Mouse (Mus musculus): ENCODE measurements around the gene Fancc. TPM values are rescaled to one million over a fixed set of nuclear protein-coding genes. Genes with fewer than 3 reads are reported as not detected.
"Not testable (repeated sequence)": the region's sequence is repeated elsewhere in the genome, so short reads cannot be mapped to it uniquely, and the experiment has no call there.

Gene Fancc
- total RNA-seq, 1 experiment from 2014 or later: 18.2 TPM

- no peak for DNase-seq
Measured at GRCm38 (mm10) chr13:63315777-63316176, 181.3 kb downstream of the Fancc start.

- DNase-seq: not testable (repeated sequence)
Measured at GRCm38 (mm10) chr13:63315111-63315510, 182.0 kb downstream of the Fancc start.

DNA sequence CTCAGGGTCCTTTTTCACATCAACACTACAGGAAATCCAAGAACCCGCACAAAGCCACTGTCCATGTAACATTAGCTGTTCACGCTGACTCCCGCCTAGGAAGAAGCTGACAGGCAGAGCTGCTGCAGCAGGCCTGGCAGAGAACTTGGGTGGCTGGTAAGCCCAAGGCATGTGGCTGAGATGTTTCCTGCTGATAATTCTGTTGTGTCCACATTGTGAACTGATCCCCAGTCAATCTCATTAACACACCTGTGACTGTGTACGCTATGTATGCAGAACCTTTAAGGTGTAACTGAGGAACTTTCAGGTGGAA is 182.5 kb downstream of the Fancc start:
- DNase-seq: no peak

GRCm38 (mm10) chr13:63313748-63314607 is 183.1 kb downstream of the Fancc start:
- no peak for DNase-seq

- peak; percentile 53 for DNase-seq
Measured at GRCm38 (mm10) chr13:63313247-63313646, 183.8 kb downstream of the Fancc start.

DNA sequence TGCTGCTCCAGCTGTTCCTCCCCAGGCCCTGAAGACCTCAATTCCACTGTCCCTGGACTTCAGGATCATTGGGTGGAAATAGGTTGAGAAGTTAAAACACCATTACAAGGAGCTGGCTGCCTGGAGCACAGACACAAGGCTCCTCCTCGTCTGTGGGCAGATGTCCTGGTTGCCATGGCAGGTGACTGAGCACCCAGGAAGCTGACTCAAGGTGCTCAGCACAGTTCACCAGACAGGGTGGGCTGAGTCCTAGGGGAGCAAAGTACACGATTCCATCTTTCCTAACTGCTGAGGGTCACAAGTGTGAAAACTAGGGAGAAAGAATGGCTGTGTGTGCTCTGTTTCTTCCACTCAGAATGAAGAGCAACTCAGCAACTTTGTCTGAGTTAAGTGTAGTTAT is 185.9 kb downstream of the Fancc start:
- DNase-seq: no peak

DNA sequence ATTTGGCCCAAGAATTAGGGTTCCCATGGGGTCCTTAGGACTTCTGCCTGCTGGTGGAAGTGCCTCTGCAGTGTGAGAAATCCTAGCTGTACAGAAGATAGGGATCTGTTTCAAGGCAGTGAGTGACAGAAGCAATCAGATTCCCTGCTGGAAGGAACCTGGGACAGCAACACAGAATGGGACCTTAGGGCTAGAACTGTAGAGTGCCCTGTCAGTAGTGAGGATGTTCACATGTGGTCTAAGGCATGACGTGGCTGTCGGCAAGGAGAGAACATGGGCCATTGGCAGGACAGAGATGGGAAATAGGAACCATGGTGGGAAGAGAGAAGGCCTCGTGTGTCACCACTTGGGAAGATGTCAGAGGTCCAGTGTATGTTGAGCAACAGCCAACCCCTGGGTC is 187.5 kb downstream of the Fancc start:
- DNase-seq: no peak

- DNase-seq: no peak
Measured at GRCm38 (mm10) chr13:63306768-63307167, 190.3 kb downstream of the Fancc start.

- DNase-seq: no peak
Measured at GRCm38 (mm10) chr13:63305160-63306011, 191.7 kb downstream of the Fancc start.

DNA sequence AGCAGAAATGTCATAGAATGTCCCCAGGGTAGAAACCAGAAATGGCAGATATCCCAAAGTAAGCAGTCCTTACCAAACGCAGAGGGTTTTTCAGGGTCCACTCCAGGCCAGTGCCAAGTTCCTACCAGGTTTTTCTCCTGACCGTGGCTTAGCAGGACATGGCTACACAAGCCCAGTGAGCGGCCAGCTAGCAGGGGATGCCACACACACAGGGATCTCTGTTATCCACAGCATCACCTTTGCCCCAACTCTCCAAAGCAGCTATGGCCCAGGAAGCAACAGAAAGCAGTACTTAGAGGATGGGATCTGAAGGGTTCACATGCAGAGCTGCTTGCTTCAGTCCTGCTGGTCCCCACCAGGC is 192.3 kb downstream of the Fancc start:
- no peak for DNase-seq

- no peak for DNase-seq
Measured at GRCm38 (mm10) chr13:63304124-63304792, 192.8 kb downstream of the Fancc start.

- DNase-seq: no peak
Measured at GRCm38 (mm10) chr13:63302381-63302780, 194.7 kb downstream of the Fancc start.

- DNase-seq: no peak
Measured at GRCm38 (mm10) chr13:63301764-63302209, 195.3 kb downstream of the Fancc start.

GRCm38 (mm10) chr13:63300929-63301328 is 196.1 kb downstream of the Fancc start:
- no peak for DNase-seq

DNA sequence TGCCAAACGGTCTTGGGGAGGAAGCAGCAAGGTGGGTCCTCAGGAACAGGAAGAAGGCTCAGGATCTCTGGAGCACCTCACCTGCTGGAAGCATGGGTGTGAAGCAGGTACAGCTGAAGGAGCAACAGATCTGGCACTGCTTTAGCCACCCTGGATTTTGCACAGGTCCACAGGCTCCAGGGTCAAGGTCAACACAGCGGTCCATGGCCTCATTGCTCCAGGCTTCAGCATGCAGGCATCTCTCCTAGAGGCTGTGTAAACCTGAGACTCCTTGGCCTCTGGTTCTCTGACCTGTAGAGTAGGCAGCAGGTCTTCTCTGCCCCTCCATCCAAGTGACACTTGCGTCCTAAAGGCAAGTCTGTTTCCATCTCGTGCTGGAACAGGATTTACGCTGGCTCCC is 198.1 kb downstream of the Fancc start:
- DNase-seq: no peak

- DNase-seq: no peak
Measured at GRCm38 (mm10) chr13:63297933-63298332, 199.1 kb downstream of the Fancc start.

DNA sequence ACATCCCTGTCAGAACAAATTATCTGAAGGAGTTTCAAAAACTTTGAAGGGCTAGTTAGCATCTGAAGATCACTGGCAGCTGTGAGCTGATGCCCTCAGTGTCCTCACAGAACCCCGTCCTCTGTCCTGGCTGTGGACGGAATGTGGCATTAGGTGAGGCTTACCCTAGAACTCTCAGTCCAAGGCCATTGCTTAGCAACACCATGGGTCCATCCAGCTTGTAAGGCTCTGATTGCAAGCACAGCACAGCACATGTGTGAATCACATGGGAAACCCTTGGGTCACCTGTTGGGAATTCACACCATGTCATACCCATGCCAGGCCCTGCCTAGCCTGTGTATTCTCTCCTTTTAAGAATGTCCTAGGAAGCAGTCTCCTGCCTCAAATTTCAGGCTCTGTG is 200.1 kb downstream of the Fancc start:
- no peak for DNase-seq

- DNase-seq: no peak
Measured at GRCm38 (mm10) chr13:63296300-63296699, 200.8 kb downstream of the Fancc start.

- DNase-seq: peak; percentile 50
Measured at GRCm38 (mm10) chr13:63294359-63295193, 202.5 kb downstream of the Fancc start.

DNA sequence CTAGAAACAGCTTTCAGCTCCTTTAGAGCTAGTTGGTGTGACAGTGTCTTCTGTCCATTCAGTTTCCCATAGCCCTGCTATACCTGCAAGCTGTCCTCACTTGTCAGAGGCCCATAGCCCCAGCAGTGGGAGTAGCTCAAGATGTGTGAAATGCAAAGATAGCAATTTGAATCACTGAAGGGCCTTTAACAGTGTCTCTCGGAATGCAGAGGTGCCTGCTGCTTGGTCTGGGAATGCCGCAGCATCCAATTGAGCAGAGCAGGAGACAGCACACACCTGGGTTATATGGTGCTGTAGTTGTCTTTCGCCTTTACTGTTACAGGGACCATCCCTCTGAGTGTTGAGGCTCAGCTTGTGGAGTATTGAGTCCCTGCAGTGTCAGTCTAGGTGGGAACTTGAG is 203.4 kb downstream of the Fancc start:
- DNase-seq: no peak

- DNase-seq: no peak
Measured at GRCm38 (mm10) chr13:63291016-63291415, 206.1 kb downstream of the Fancc start.

DNA sequence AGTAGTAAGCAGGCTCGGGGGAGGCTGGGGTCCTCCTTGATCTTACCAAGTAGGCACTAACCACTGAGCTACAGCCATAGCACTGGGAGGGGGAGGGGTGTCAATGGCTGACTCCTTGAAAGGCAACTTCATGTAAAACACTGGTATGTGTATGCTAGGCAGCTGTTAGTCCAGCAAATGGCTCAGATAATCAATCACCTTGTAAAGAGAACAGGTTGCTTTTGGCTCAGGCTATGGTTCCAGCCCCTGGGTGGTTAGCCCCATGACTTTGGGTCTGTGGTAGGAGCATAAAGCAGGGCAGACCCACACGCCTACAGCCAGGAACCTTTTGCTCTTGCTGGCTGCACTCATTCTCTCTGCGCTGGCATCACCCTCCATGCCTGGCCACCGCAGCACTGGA is 207.0 kb downstream of the Fancc start:
- DNase-seq: no peak

All from adrenal gland, postnatal 25 days (tissue).